Mouse (Mus musculus): ENCODE results near the gene Nfix.
A peak's percentile ranks its signal among the peaks of the same experiment; 100 is the strongest.

Gene Nfix

DNA sequence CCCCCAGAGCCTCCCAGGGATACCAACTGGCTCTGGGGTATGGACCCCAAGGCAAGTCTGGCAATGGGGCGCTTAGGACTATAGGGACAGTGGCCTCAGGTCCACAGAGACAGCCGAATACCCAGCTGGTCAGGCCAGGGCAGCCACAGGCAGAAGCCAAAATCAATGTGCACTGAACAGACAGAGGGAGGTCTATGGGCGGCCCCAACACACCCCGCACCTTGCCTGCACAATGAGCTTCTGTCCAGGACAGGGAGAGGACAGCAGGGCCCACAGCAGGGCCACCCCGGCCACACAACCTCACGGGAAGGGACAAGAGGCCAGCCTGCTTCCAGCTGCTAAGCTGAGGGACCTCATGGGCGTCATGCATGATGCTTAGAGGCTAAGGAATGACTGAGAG lies 5.7 kb downstream of the Nfix start:
- peak; percentile 49 for DNase-seq

DNA sequence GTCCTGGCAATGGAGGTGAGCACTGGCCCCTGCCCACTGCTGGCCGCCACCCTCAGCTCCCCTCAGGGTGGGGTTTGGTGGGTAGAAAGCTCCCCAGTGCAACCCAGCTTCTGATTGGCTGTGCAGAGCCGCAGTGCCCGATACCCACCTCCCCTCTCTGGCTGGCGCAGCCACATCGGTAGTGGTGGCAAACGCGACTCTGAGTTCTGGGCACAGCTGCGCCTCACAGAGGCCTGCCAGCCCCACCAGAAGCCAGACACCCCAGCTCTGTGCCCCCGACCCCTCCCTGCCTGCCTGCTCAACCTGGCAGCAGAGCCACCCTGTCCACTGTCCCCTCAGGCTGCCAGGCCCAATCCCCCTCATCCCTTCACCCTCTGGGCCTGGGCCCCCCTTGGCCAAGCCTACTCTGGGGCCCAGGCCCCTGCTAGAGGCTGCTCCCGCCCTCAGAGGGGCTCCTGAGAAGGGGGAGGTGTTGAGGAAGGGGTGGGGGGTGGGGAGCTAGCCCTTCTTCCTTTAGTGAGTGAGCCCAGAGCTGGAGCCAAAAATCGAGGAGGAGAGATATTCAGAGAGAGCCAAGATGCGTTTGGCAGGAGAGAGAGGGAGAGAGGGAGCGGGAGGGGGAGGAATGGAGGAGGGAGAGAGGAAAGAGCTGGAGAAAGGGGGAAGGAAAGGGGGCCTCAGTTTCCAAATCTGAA lies 6.2 kb downstream of the Nfix start:
- DNase-seq = peak; percentile 66

DNA sequence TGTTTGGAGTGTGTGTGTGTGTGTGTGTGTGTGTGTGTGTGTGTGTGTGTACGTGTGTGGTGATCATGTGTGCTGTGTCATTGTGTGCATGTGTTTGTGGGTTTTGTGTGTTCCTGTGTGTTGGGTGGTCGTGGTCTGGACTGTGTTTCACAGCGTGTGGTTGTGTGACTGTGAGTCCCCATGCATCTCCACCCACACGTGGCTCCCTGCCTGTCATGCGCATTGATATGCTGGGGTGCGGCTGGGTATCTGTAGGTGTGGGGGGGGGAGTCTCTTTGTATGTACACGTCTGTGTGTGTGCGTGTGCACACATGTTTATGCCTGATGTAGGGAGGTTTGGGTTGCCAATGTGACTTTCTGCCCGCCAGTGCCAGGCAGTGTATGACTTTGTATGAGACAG lies 7.0 kb downstream of the Nfix start:
- DNase-seq = no peak

DNA sequence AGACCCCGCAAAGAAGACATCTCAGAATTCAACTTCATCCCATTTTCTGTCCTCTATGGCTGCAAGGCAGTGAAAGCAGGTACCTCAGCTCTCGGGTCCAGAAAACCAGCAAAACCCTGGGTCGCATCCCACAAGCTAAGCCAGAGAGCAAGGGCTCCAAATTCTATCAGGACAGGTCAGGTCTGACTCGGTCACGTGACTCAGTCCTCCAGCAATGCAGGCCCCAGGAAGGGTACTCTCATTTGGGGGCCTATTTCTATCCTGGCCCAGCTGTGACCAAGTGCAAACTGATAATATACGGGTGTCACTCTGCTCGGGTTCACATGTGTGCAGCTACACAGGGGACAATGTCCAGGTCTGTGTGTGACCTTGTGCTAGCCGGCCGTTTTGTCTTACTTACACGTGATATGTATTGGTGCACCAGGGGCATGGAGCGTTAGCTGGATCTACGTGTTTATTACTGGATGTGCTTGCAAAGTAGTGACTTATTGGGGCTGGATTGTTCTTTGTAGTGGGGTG lies 7.7 kb downstream of the Nfix start:
- DNase-seq = no peak

DNA sequence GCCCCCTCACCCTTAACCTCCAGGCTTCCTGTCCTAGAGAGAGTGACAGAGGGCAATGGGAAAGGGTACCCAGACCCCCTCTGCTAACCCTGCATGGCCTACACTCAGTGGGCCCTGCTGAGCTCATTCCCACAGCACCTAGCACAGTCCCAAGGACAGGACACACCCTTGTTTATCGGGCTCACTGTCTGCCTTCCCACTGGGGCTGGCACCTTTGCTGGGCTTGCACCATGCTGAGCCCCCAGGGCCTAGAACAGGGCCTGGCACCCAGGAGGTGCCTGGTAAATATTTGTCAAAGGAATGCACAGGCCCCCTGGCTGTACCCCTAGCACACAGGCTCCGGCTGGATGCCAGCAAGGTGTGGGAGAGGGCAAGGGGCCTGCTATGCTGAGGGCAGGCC lies 9.6 kb downstream of the Nfix start:
- no peak for DNase-seq

DNA sequence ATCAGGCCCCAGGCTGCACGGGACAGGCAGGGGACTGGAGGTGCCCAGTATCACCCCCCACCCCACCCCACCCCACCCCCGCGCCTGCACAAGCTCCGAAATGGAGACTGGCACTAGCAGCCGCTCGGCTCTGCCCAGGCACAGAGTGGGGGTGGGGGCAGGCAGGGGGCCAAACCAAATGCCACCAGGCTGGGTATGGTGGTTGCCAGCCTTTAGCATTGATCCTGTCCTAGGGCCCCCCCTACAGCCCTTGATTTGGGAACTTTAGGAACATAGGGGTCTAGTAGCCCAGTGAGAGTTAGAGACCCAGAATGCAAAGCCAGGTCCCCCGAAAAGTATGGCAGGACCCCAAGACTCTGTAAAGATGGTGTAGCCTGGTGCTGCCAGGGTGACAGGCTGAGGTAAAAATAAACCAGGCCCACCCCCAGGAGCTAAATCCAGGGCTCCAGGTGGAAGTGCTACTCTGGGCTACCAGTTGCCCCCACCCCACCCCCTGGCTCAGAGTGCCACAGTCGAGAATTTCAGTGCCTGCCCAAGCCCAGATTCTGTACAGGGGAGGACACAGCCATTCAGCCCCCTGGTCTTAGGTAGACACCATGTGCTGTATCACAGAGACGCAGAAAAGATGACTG lies 10.2 kb downstream of the Nfix start:
- DNase-seq = no peak

DNA sequence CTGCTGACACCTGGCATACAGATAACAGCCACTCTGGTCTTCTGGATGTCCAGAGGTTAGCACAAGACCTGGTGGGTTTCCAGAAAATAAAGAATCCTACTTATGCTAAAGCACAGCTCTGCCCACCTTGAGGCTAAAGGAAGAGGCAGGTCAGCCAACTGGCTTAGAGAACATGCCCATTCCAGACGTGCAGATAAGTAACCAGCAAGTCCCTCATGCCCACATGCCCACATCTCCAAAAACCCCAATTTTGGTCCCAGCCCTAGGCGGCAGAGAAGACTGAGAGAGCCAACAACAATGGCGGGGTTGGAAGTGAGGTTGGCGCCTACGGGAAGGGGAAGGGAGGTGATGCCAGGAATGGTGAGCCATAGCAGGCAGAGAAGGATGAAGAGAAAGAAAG lies 10.8 kb downstream of the Nfix start:
- DNase-seq = no peak

DNA sequence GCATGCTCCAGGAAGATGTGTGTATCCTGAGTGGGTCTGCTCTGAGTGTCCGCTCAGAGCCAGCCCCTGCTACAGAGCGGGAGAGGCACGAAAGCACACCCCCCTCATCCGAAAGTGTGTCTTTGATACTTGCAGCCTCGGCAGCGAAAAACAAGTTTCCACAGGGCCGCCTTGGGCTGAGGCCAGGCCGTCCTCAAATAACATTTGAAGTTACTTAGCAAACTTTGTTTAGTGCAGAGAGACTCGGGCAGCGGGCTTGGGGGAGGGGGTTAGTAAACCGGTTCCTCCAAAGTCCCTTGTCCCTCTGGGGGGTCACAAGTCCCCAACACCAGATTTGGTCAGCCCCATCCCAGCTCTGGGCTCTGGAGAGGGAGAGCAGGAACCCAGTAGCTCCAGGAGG lies 11.2 kb downstream of the Nfix start:
- peak; percentile 88 for DNase-seq

DNA sequence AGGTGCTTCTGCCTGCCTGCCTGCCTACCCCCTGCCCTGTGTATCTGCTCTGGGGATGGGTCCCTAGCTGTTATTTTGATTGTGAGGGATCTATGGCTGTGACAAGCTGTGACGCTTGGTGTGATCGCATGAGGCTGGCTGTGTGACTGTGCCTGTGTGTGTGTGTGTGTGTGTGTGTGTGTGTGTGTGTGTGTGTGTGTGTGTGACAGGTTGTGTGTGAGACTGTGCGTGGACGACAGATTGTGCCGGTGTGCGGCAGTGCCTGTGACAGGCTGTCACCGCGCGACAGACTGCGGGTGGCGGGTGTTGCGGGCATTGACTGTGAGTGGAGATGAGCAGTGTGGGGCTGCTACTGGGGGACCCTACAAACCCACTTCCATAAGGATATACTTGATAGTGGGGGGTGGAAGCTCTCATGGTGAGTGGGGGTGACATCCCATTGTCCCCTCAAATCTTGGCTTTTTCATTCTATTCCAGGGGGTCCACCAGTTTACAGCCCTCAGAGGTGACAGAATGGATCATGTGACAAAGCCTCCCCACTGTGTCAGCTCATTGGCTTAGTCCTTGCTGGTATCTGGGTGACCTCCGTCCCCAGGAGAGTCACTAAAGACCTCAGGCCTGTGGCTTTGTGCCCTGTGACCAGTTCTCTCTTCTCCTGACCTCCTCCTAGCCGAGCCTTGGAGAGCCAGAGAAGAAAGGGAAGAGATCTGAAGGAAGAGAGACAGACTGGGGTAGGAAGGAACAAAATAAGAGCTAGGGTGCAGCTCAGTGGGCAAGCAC lies 12.4 kb downstream of the Nfix start:
- DNase-seq = no peak

DNA sequence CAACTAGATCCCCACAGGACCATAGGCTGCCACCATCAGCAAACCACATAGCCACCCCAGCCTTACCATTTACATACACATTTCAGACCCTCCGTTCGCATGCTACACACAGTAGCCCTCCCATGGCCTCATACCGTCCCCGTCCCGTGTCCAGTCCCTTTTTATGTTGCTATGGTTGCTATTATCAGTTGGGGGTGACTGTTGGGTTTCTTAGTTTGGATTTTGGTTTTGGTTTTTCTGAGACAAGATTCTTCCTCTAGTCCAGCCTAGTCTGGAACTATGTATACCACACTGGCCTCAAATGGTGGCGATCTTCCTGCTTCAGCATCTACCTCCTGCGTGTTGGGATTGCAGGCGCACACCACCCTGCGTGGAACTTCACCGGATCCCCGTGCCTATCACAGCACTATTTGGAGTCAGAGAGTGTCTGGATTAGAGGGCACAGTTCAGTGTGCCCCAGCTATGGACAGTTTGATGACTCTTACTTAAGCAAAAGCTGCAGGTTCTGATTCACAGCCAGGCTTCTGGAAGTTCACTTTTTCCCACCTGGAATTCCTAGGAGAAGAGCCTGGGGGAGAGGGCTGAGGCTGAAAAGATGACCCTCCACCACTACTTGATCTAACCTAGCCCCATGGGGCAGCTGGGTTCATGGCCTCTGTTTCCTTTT lies 13.2 kb downstream of the Nfix start:
- no peak for DNase-seq

DNA sequence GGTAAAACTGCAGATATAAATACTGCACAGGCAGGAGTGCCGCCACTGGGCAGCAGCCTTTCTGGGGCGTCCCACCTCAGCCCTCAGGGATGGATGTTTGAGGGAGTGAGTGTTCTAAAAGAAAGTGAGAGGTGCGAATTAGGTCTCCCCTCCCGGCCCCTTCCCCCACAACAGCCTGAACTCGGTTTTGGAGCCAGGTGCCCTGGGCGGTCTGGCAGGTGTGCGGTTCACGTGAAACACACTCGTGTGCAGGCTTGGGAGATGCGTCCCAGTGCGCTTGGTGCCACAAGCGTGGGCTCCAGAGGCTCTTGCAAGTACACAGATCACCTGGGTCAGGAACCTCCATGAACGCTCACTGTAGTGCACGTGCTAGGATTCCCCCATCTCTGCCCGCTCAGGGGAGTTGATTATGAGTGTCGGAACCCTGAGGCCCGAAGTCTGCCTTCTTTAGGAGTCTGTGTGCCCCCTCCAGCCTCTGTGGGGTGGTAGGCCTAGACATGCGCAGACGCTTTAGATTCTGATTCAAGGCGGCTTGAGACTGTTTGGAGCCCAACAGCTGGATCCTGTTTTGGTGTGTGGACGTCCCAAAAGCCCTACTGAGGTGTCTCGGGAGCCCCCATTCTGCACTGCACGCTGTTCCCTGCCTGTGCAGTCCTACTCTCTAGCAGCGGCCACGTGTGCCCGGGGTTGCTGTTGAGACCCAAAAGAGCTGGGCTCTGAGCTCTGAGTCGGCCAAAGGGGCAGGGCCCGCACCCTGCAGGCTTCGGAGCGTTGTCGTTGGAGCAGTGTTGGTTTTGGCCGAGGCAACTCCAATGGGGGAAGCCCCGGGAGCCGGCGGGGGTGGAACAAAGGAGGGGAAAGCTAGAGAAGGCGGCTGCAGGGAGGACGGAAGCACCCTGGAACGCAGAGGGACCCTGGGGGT lies 14.1 kb downstream of the Nfix start:
- peak; percentile 81 for DNase-seq

DNA sequence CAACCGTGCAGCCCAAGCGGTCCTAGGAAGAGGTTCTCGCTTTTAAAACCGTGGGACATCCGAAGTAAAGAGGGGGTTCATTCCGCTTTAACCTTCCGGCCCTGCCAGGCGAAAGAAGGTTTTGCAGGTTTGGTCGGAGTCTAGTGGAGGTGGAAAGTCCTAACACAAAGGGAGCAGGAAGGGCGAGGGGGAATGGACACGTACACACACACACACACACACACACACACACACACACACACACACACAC lies 14.7 kb downstream of the Nfix start:
- no peak for DNase-seq

DNA sequence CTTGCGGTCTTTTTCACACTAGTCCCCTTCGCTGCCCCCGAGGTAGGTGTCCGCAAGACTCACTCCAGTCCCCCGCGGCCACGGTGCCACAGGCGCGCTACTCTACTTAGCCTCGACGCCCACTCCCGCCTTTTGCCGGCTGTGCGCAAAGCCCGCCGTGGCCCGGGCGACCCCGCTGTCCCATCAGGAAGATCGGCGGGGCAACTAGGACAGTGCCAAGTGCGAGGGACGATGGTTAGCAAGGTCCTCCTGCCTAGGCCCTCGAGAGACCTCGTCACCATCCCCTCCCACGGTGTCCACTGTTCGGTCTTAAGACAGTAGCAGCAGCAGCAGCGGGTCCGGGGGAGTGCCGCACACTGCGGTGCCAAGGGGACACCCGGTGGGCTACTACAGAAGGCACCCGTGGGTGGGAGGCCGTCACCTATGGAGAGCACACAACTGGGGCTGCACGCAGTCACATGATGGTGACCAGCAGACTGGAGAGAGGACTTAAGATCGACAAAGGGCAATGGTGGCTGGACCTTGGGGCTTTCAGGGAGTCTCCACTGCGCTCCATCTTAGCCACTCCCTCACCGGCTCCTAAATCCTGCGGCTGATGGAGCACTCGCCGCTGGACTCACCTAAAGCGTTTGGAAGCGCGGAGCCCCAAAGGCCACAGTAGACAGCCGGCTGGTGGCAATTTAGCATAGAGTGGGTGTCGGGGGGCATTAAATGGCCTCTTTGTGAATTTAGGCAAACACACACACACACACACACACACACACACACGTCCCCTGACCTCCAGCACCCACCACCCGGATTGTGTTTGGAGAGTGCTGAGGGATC lies 15.3 kb downstream of the Nfix start:
- peak; percentile 38 for DNase-seq

DNA sequence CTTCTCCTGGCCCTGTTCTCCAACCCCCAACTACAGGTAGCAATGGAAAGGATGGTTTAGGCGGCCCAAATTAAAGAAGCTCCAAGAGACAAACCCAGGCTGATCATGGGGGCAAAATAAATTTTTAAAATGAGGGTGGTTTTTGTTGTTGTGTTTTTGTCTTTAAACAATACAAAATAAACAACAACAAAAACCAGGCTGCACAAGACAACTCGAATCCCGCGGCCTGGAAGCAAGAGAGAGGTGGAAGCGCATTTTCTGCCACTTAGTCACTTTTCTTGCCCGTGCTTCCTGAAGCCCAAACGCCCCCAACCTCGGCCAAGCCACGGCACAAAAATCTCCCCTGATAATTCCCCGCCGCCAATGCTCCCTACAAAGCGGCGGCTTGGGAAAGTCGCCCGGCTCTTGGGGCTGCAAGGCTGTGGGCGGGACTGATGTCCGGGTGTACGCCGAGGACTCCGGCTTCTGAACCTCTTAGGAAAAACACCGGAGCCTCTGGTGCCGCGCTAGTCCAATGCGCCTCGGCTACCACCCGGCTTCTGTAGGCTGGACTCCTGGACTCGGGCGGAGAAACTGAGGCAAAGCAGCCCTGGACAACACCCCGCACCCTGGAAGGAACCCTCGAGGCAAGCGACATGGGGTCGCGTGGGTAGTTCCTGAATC lies 16.1 kb downstream of the Nfix start:
- DNase-seq = peak; percentile 73

DNA sequence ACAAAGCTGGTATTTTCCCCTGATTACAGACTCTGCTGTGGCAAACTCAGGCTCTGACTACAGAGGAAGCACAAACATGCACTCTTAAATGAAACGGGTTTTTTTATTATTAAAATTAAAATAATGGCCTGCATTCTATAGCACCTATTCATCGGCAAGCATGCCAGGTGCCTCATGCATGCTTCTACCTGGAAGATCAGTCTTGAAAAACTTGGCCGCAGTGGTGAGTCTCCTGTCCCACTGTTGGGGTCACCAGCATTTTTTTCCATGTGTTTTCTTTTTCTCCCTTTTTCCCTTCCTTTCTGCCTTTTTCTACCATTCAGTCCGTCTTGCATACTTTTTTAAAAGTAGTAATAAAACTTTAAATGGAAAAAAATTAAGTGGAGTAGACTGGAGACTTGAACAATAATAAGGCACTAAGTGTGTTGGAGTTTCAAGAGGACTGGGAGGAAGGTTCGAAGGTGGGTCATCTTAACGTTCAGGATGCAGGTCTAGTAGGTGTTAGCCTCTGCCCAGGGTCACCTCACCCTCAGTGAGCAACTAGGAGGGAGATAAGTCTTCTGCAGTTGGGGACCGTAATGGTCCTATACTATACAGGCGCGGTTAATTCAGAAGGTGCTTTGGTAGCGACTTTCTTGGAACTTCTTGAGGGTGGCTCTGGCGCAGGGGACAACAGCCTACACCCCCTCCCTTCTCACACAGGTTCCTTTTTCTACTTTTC lies 16.8 kb downstream of the Nfix start:
- no peak for DNase-seq

DNA sequence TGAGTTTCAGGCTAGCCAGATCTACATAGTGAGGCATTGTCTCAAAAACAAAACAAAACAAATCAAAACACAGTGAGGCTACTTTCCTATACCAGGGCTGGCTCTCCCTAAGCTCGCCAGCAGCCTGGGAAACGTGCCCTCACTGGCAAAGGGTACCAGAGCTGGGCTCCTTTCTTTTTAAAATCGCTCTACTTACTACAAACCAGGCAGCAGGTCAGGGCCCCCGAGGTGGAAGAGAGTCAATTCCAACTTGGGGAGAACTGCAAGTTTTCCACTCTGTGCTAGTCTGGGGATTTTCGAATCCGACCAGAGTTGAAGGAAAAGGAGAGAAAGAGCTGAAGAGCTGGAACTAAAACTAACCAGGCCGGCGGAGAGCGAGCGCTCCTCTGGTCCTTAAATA lies 17.5 kb downstream of the Nfix start:
- no peak for DNase-seq

DNA sequence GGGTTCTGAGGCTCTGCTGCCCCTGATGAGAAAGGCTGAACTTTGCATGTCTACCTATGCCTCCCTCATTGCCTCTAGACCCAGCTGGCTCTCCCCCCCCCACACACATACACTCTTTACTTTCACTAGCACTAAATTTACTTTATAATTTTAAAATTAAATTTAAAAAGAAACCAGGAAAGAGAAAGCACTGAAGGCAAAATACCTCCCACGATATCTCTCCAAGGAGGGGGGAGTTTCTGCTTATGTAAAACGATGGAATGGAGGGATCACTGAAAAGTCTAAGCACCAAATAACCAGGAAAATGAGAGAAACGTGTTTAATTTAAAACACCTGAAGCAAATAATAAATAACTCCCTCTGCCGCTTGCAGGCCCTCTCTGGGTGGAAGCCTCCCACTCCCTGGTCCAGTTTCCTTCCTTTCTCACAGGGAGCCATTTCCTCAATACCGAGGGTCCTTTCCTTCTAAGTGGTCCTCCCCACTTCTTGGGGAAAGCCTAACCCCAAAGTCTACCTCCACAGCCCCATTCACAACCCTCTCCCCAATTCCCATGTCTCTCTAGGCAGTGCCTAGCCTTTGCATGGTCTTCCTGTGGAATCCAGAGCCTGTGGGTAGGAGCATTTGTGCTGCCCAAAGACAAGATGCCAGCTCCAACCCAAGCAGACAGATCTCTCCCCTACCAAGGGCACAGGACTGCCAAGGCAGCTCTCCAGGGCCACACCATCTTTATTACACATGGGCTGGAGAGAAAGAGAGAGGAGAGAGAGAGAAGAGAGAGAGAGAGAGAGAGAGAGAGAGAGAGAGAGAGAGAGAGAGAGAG lies 18.2 kb downstream of the Nfix start:
- no peak for DNase-seq

DNA sequence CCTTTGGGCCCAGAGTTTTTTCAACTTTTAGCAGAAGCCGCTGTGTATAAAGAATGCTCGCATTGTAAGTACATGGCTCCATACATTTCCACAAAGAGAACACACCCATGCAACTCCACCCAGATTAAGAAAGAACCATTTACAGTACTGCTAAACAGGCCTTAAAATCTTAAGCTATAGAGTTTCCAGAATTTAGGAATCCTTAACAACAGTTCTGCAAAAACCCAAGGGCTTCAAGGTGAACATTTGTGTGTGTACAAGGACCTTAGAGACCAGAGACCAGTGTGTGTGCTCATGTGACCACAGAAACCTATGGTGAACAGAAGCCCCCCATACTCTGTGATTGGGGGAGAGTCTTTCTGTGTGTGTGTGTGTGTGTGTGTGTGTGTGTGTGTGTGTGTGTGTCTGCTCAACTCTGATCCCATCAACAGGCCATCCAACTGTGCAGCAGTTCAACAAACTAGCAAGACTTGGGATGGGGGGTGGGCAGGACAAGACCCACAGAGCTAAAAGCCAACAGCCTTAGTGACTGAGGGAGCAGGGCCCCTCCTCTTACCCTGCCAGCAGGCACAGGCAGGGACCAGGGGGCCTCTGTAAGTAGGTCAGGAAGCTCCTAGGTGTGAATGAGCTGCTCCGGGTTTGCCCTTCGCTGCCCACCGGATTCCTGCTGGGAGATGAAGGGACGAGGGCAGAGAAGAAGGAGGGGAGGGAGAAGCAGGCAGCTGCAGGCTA lies 19.0 kb downstream of the Nfix start:
- no peak for DNase-seq

DNA sequence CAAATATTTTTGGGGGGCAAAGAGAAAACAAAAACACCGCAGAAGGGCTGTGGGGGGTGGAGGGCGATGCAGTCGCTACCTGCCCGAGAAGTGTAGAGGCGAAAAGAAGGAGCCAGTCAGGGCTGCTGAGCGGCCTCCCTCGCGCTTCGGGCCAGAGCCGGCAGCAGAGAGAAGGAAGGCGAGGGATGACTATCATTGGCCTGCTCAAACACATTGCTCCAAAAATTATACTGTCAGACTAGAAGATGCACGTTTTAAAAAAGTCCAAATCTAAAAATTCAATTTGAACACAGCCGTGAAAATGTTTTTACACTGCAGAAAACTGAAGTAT lies 20.0 kb downstream of the Nfix start:
- no peak for DNase-seq
